Mouse (Mus musculus): ENCODE results near the gene Itgb4.

- TF ChIP-seq CTCF (IDR thresholded peaks at IDR 0.05; ENCODE audit: low read depth) (no peak), EP300 (IDR thresholded peaks at IDR 0.05; ENCODE audit: low read depth) (no peak)
Measured at GRCm38 (mm10) chr11:115931235-115931634, 43.3 kb upstream of the Itgb4 start.
